Mouse (Mus musculus): ENCODE measurements at regions not wholly inside any gene's neighbourhood (a gene's known extent, or its start where the extent isn't known, plus 50 kb on each side); places are given as distances from the start of the nearest gene placed in this dataset.

DNA sequence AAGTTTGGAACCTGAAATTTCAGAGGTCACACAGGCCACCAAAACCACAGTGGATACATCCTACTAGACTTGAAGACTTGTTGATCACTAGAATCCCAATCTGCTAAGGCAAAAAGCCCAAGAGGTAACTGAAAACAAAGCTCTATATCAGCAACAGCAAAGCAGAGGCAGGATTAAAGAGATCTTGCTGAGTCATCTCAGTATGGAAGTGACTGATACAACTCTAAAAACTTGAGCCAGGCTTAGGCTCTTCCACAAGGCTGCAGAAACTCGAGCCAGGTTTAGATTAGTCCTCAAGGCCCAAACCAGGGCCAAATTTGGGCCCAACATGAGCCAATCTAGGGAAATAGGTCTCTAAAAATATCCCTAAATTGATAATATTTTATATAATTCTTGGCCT is 56.2 kb downstream of the Speer3 start:
- no peak for TF ChIP-seq CTCF (IDR thresholded peaks at IDR 0.05; ENCODE audit: borderline replicate concordance, insufficient read depth, low read depth, low read length)
- no peak for TF ChIP-seq POLR2A (IDR thresholded peaks at IDR 0.05; ENCODE audit: borderline replicate concordance, insufficient read depth, low read length)

All from cerebellum, adult 2 months (tissue).